Mouse (Mus musculus): ENCODE results near the gene Dab1. TPM values are rescaled to one million over a fixed set of nuclear protein-coding genes. Genes with fewer than 3 reads are reported as not detected.

Dab1 gene
- polyA plus RNA-seq, 1 experiment = 0.26 TPM

DNA sequence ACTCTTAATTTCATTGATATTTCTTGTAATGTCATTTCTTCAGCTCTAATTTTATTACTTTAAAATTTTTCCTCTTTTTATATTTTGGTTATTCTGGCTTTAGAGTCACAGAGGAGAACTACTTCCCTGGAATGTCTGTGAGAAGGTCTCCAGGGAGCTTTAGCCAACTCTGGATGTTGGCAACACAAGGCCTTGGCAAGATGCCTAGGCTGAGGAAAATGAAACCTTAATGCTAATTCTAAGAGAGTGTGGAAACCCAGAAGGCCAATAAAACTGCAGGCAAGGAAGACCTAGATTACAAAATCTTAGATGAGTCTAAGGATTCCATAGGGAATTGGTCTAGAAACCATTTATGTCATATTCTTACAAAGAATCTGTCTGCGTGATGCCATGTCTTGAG, 458.6 kb downstream of the Dab1 start:
- TF ChIP-seq POLR2A (IDR thresholded peaks at IDR 0.05; ENCODE audit: low read depth, low read length) = no peak
- no peak for TF ChIP-seq CTCF (IDR thresholded peaks at IDR 0.05; ENCODE audit: extremely low read depth, insufficient read depth, insufficient read length, insufficient replicate concordance)
- Histone ChIP-seq H3K4me3 (ENCODE audit: extremely low read depth, insufficient read depth, insufficient read length) (no peak overlapping the region), H3K4me1 (ENCODE audit: control insufficient read depth, insufficient read depth, insufficient read length) (no peaks in the 10 kb centered on the region), H3K27ac (ENCODE audit: insufficient read depth, low read length) (no peak overlapping the region), H3K27me3 (ENCODE audit: control insufficient read depth, insufficient read depth, low read length) (no peaks in the 10 kb centered on the region), H3K36me3 (ENCODE audit: control insufficient read depth, insufficient read depth, low read length) (no peaks in the 10 kb centered on the region)
- WGBS = 83% methylated on average over 1 of the region's 1 CpGs
- DNase-seq (ENCODE audit: low read depth in 1 of 2, low spot score in 2 of 2) = no peak

DNA sequence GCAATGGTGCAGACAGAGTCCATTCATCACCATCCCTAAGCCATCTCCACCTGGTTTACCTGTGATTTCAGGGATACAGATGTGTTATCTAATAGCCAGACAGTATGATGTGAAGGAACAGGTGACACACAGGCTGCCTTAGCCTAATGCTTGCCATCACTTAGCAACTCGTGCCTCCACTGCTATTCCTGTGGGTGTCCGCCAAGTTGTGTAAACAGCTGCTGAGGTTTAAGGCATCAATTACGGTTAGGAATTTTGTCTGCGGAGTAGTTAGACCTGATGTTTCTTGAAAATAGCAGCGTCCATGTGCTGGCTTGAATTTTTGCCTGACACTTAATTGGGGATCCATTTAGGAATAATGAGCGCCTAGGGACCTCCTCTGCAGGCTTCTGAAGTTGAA, 487.1 kb downstream of the Dab1 start:
- 77% methylated on average over 6 of the region's 6 CpGs for WGBS
- H3K4me1 ChIP-seq (ENCODE audit: control insufficient read depth, insufficient read depth, insufficient read length) = no peaks in the 10 kb centered on the region
- TF ChIP-seq POLR2A (IDR thresholded peaks at IDR 0.05; ENCODE audit: low read depth, low read length) (no peak), CTCF (IDR thresholded peaks at IDR 0.05; ENCODE audit: extremely low read depth, insufficient read depth, insufficient read length, insufficient replicate concordance) (no peak)

GRCm38 (mm10) chr4:104111614-104112013, 492.5 kb downstream of the Dab1 start:
- TF ChIP-seq POLR2A (IDR thresholded peaks at IDR 0.05; ENCODE audit: low read depth, low read length) (no peak), CTCF (IDR thresholded peaks at IDR 0.05; ENCODE audit: extremely low read depth, insufficient read depth, insufficient read length, insufficient replicate concordance) (no peak)
- Histone ChIP-seq H3K4me3 (ENCODE audit: extremely low read depth, insufficient read depth, insufficient read length) (no peak overlapping the region), H3K36me3 (ENCODE audit: control insufficient read depth, insufficient read depth, low read length) (no peaks in the 10 kb centered on the region), H3K27ac (ENCODE audit: insufficient read depth, low read length) (no peak overlapping the region), H3K27me3 (ENCODE audit: control insufficient read depth, insufficient read depth, low read length) (no peaks in the 10 kb centered on the region), H3K4me1 (ENCODE audit: control insufficient read depth, insufficient read depth, insufficient read length) (no peaks in the 10 kb centered on the region)
- DNase-seq (ENCODE audit: low read depth in 1 of 2, low spot score in 2 of 2) = no peak

More for the DNA sequence above, 487.1 kb downstream of the Dab1 start:
- Histone ChIP-seq H3K36me3 (ENCODE audit: control insufficient read depth, insufficient read depth, low read length) (no peaks in the 10 kb centered on the region), H3K27me3 (ENCODE audit: control insufficient read depth, insufficient read depth, low read length) (no peaks in the 10 kb centered on the region), H3K27ac (ENCODE audit: insufficient read depth, low read length) (no peak overlapping the region), H3K4me3 (ENCODE audit: extremely low read depth, insufficient read depth, insufficient read length) (no peak overlapping the region)
- DNase-seq (ENCODE audit: low read depth in 1 of 2, low spot score in 2 of 2) = no peak

- WGBS = 87% methylated on average over 13 of the region's 13 CpGs
- Histone ChIP-seq H3K27me3 (ENCODE audit: control insufficient read depth, insufficient read depth, low read length) (no peaks in the 10 kb centered on the region), H3K4me3 (ENCODE audit: extremely low read depth, insufficient read depth, insufficient read length) (no peak overlapping the region), H3K4me1 (ENCODE audit: control insufficient read depth, insufficient read depth, insufficient read length) (no peaks in the 10 kb centered on the region), H3K36me3 (ENCODE audit: control insufficient read depth, insufficient read depth, low read length) (no peaks in the 10 kb centered on the region), H3K27ac (ENCODE audit: insufficient read depth, low read length) (no peak overlapping the region)
- TF ChIP-seq POLR2A (IDR thresholded peaks at IDR 0.05; ENCODE audit: low read depth, low read length) = no peak
- TF ChIP-seq CTCF (IDR thresholded peaks at IDR 0.05; ENCODE audit: extremely low read depth, insufficient read depth, insufficient read length, insufficient replicate concordance) = no peak
- DNase-seq (ENCODE audit: low read depth in 1 of 2, low spot score in 2 of 2) = no peak
These were observed 494.2 kb downstream of the Dab1 start for GRCm38 (mm10) chr4:104113209-104114005.

DNA sequence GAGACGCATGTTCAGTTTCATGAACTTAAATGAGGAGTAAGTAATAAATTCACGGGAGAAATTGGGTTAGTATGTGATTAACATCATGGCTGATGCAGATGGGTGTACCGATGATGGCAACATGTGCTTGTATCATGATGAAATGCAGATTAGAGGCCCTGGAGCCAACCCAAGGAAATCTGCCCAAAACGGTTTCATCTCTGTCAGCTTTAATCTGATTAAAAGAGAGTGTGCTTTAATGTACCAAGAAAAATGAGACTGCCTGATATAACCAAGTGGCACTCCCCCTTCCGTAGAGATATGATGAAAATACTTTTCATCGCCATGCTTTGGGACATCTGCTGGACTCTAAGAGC, 494.8 kb downstream of the Dab1 start:
- Histone ChIP-seq H3K36me3 (ENCODE audit: control insufficient read depth, insufficient read depth, low read length) (no peaks in the 10 kb centered on the region), H3K27me3 (ENCODE audit: control insufficient read depth, insufficient read depth, low read length) (no peaks in the 10 kb centered on the region), H3K4me3 (ENCODE audit: extremely low read depth, insufficient read depth, insufficient read length) (no peak overlapping the region), H3K4me1 (ENCODE audit: control insufficient read depth, insufficient read depth, insufficient read length) (no peaks in the 10 kb centered on the region), H3K27ac (ENCODE audit: insufficient read depth, low read length) (no peak overlapping the region)
- TF ChIP-seq POLR2A (IDR thresholded peaks at IDR 0.05; ENCODE audit: low read depth, low read length) = no peak
- TF ChIP-seq CTCF (IDR thresholded peaks at IDR 0.05; ENCODE audit: extremely low read depth, insufficient read depth, insufficient read length, insufficient replicate concordance) = no peak
- 84% methylated on average over 6 of the region's 6 CpGs for WGBS
- DNase-seq (ENCODE audit: low read depth in 1 of 2, low spot score in 2 of 2) = no peak

DNA sequence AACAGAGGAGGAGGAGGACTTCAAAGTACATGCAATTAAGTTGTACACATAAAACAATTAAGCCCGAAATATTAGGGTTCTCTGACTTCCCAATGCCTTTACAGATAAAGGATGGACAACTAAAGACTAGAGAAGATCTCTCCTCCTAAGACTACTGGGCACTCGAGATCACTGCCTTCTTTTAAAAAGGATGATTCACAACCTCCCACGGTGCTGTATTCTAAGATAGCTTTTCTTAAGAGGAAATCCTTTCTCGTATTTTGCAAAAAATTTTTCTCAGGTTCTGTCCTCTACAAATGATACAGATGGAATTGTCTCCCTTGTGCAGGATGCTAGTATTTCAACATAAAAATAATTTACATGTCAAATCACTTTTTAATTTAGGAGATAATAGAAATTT, 500.9 kb downstream of the Dab1 start:
- DNase-seq (ENCODE audit: low read depth in 1 of 2, low spot score in 2 of 2) = no peak
- H3K27ac ChIP-seq (ENCODE audit: insufficient read depth, low read length) = no peak overlapping the region
- H3K27me3 ChIP-seq (ENCODE audit: control insufficient read depth, insufficient read depth, low read length) = no peaks in the 10 kb centered on the region
- TF ChIP-seq POLR2A (IDR thresholded peaks at IDR 0.05; ENCODE audit: low read depth, low read length) (no peak), CTCF (IDR thresholded peaks at IDR 0.05; ENCODE audit: extremely low read depth, insufficient read depth, insufficient read length, insufficient replicate concordance) (no peak)
- WGBS = 81% methylated on average over 4 of the region's 4 CpGs
- H3K4me3 ChIP-seq (ENCODE audit: extremely low read depth, insufficient read depth, insufficient read length) = no peak overlapping the region
- no peaks in the 10 kb centered on the region for H3K36me3 ChIP-seq (ENCODE audit: control insufficient read depth, insufficient read depth, low read length)
- H3K4me1 ChIP-seq (ENCODE audit: control insufficient read depth, insufficient read depth, insufficient read length) = no peaks in the 10 kb centered on the region

DNA sequence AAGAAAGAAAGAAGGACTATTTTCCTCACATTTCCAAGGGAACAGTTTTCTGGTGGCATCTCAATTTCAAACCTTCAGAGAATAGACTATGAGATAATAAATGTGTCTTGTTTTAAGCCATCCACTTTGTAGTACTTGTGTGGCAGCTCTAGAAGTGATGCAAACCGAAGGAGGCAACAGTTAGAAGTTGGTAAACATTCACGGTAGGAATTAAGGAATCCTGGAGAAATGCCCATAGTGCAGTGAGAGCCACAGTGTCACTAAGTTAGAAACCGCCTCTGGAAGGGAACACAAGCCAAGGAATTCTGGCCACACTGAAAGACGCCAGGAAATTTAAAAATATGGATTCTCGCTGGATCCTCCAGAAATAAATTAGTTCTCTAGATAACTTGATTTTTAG, 502.8 kb downstream of the Dab1 start:
- Histone ChIP-seq H3K36me3 (ENCODE audit: control insufficient read depth, insufficient read depth, low read length) (no peaks in the 10 kb centered on the region), H3K4me1 (ENCODE audit: control insufficient read depth, insufficient read depth, insufficient read length) (no peaks in the 10 kb centered on the region), H3K4me3 (ENCODE audit: extremely low read depth, insufficient read depth, insufficient read length) (no peak overlapping the region), H3K27ac (ENCODE audit: insufficient read depth, low read length) (no peak overlapping the region), H3K27me3 (ENCODE audit: control insufficient read depth, insufficient read depth, low read length) (no peaks in the 10 kb centered on the region)
- WGBS = 84% methylated on average over 5 of the region's 5 CpGs
- no peak for DNase-seq (ENCODE audit: low read depth in 1 of 2, low spot score in 2 of 2)
- TF ChIP-seq CTCF (IDR thresholded peaks at IDR 0.05; ENCODE audit: extremely low read depth, insufficient read depth, insufficient read length, insufficient replicate concordance) = no peak
- no peak for TF ChIP-seq POLR2A (IDR thresholded peaks at IDR 0.05; ENCODE audit: low read depth, low read length)

All from spleen, adult 2 months (tissue).